Mouse (Mus musculus) cortical plate, adult 2 months (tissue): ENCODE results near the gene Slc46a2.

Experiments used
- CTCF ChIP-seq: fragments of 200-500 bp; IDR thresholded peaks from 2 replicates; pipeline ENCODE4 v1.5.1; 2011; ENCODE audit warnings: mild to moderate bottlenecking, control low read depth, low read length; ENCODE audit not compliant: insufficient read depth; ENCODE audit errors: extremely low read depth
- POLR2A ChIP-seq: fragments of 200-500 bp; IDR thresholded peaks from 2 replicates; pipeline ENCODE4 v1.6.1; 2011; ENCODE audit warnings: mild to moderate bottlenecking, low read length, control low read depth; ENCODE audit not compliant: insufficient read depth; ENCODE audit errors: extremely low read depth

GRCm38 (mm10) chr4:59859693-59860425, 55.0 kb downstream of the Slc46a2 start:
- TF ChIP-seq CTCF (no peak), POLR2A (no peak)
